Mouse (Mus musculus): ENCODE data around the gene Wdr75. TPM values are rescaled to one million over a fixed set of nuclear protein-coding genes. Genes with fewer than 3 reads are reported as not detected.

Wdr75 gene
- polyA plus RNA-seq, 1 experiment from 2014 or later: 39.8 TPM

DNA sequence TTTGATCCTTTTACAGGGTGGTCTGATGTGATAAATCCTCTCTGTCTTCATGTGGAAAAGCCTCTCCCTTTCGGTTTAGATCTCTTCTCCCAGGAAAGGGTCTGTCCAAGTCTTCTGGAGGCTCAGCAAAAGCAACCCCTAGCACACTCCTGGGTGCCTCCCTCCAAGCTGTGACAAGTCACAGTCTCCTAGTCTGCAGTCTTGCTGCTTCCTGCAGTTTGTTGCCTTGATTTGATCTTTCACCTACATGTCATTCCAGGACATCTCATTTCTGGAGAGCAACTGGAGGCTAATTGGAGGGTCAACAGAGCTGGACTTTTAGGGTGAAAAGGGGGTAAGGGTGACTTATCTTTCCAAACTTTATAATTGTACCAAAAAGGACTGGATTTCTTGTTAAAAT, 70.3 kb downstream of the Wdr75 start:
- 29% methylated on average over 1 of the region's 1 CpGs for WGBS
- no peaks in the 10 kb centered on the region for H3K36me3 ChIP-seq (ENCODE audit: control insufficient read depth, insufficient read depth, low read length)
- TF ChIP-seq CTCF (IDR thresholded peaks at IDR 0.05; ENCODE audit: low read depth) (no peak), EP300 (optimal IDR thresholded peaks at IDR 0.05) (no peak)
- no peaks in the 10 kb centered on the region for H3K9me3 ChIP-seq (ENCODE audit: control insufficient read depth, low read length)
- no peaks in the 10 kb centered on the region for H3K4me1 ChIP-seq (replicated peaks; ENCODE audit: control insufficient read depth, insufficient read depth)
- H3K27me3 ChIP-seq (ENCODE audit: control insufficient read depth, insufficient read depth, low read length): no peaks in the 10 kb centered on the region
- DNase-seq (ENCODE audit: low spot score): no peak
- ATAC-seq (ENCODE audit: low FRiP score, low TSS enrichment): no peak
- no peak overlapping the region for H3K4me2 ChIP-seq (replicated peaks; ENCODE audit: low read depth)
- H3K4me3 ChIP-seq (ENCODE audit: low read depth, low read length): no peak overlapping the region
- H3K27ac ChIP-seq (replicated peaks): no peak overlapping the region
- H3K9ac ChIP-seq (ENCODE audit: low read length): no peak overlapping the region

DNA sequence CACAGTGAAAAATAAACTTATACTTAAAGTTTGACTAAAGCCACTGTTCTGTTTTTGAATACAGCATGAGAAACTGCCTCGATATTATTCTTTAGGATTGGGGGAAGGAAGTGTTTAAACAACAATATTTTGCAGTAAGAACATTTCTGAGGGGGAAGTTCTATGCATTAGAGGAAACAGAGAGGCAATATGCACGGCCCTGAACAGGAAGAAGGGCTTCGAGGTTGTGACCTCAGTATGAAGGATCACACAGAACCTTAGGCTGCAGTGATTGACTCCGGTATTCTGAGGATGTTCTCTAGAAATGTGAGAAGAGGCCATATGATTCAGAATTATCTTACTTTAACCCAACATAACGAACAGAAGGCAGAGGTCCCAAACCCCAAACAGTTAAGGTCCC, 70.8 kb downstream of the Wdr75 start:
- no peak overlapping the region for H3K4me3 ChIP-seq (ENCODE audit: low read depth, low read length)
- H3K27ac ChIP-seq (replicated peaks): no peak overlapping the region
- H3K4me2 ChIP-seq (replicated peaks; ENCODE audit: low read depth): no peak overlapping the region
- H3K9me3 ChIP-seq (ENCODE audit: control insufficient read depth, low read length): no peaks in the 10 kb centered on the region
- no peak for ATAC-seq (ENCODE audit: low FRiP score, low TSS enrichment)
- no peak overlapping the region for H3K9ac ChIP-seq (ENCODE audit: low read length)
- WGBS: 47% methylated on average over 5 of the region's 5 CpGs
- no peaks in the 10 kb centered on the region for H3K27me3 ChIP-seq (ENCODE audit: control insufficient read depth, insufficient read depth, low read length)
- no peaks in the 10 kb centered on the region for H3K4me1 ChIP-seq (replicated peaks; ENCODE audit: control insufficient read depth, insufficient read depth)
- no peak for DNase-seq (ENCODE audit: low spot score)
- no peak for TF ChIP-seq CTCF (IDR thresholded peaks at IDR 0.05; ENCODE audit: low read depth)
- TF ChIP-seq EP300 (optimal IDR thresholded peaks at IDR 0.05): no peak
- H3K36me3 ChIP-seq (ENCODE audit: control insufficient read depth, insufficient read depth, low read length): no peaks in the 10 kb centered on the region

DNA sequence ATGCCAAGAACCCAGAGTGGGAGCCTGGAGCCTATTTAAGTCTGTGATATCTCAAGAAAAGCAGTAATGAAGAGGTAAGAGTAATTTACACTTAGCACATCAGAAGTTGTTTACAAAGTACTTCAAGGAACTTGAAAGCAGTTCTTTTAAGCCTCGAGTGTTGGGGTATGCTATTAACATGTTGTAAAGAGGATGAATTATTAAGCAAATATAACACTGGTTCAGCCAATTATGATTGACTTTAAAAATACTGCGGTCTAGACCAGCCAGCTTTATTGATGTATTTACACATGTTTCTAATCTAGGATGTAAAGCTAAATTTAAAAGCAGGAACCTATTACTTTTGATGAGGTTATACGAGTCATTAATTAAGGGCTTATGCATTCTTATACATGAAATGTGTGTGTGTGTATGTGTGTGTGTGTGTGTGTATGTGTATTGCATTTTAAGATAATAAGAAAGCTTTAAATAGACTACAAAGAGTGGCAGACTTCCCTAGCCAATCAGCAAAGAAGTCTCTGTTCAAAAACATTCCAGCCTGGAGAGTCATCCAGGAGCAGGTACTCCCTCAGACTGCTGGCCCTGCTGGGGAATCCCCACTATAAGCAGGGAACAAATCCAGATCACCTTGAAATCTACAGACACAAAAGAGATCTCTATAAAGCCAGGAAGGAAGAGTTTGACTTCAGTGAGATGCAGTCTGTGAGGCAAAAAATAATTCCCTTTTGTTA, 71.5 kb downstream of the Wdr75 start:
- no peak for ATAC-seq (ENCODE audit: low FRiP score, low TSS enrichment)
- TF ChIP-seq EP300 (optimal IDR thresholded peaks at IDR 0.05) (no peak), CTCF (IDR thresholded peaks at IDR 0.05; ENCODE audit: low read depth) (no peak)
- Histone ChIP-seq H3K27me3 (ENCODE audit: control insufficient read depth, insufficient read depth, low read length) (no peaks in the 10 kb centered on the region), H3K4me2 (replicated peaks; ENCODE audit: low read depth) (no peak overlapping the region), H3K9ac (ENCODE audit: low read length) (no peak overlapping the region), H3K9me3 (ENCODE audit: control insufficient read depth, low read length) (no peaks in the 10 kb centered on the region), H3K27ac (replicated peaks) (no peak overlapping the region), H3K4me3 (ENCODE audit: low read depth, low read length) (no peak overlapping the region), H3K36me3 (ENCODE audit: control insufficient read depth, insufficient read depth, low read length) (no peaks in the 10 kb centered on the region), H3K4me1 (replicated peaks; ENCODE audit: control insufficient read depth, insufficient read depth) (no peaks in the 10 kb centered on the region)
- 29% methylated on average over 3 of the region's 3 CpGs for WGBS
- no peak for DNase-seq (ENCODE audit: low spot score)

DNA sequence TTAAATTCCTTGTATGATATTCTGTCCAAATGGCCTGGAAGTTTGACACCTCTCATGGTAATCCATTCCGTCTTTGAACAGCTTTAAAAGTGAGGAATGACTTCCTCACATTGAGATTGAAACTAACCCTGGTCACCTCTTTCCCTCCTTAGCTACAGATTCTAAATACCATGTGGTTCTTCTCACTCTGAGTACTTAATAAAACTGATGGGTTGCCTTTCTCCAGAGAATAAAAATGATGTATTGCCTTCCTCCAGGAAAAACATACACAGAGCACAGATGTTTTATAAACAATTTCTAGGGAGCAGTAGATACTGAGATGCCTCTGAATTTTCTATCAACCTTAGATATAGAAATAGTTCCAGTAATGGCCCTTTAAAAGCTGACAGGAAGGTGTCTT, 73.1 kb downstream of the Wdr75 start:
- no peaks in the 10 kb centered on the region for H3K27me3 ChIP-seq (ENCODE audit: control insufficient read depth, insufficient read depth, low read length)
- H3K4me1 ChIP-seq (replicated peaks; ENCODE audit: control insufficient read depth, insufficient read depth): no peaks in the 10 kb centered on the region
- H3K4me3 ChIP-seq (ENCODE audit: low read depth, low read length): no peak overlapping the region
- no peak overlapping the region for H3K9ac ChIP-seq (ENCODE audit: low read length)
- 0 out of 2 replicates have a peak overlapping the region, but pooled peaks have one; percentile 20 for H3K27ac ChIP-seq (replicated peaks)
- H3K36me3 ChIP-seq (ENCODE audit: control insufficient read depth, insufficient read depth, low read length): no peaks in the 10 kb centered on the region
- no peak for ATAC-seq (ENCODE audit: low FRiP score, low TSS enrichment)
- TF ChIP-seq CTCF (IDR thresholded peaks at IDR 0.05; ENCODE audit: low read depth) (no peak), EP300 (optimal IDR thresholded peaks at IDR 0.05) (no peak)
- no peaks in the 10 kb centered on the region for H3K9me3 ChIP-seq (ENCODE audit: control insufficient read depth, low read length)
- WGBS: 44% methylated on average over 1 of the region's 1 CpGs
- DNase-seq (ENCODE audit: low spot score): no peak
- no peak overlapping the region for H3K4me2 ChIP-seq (replicated peaks; ENCODE audit: low read depth)

DNA sequence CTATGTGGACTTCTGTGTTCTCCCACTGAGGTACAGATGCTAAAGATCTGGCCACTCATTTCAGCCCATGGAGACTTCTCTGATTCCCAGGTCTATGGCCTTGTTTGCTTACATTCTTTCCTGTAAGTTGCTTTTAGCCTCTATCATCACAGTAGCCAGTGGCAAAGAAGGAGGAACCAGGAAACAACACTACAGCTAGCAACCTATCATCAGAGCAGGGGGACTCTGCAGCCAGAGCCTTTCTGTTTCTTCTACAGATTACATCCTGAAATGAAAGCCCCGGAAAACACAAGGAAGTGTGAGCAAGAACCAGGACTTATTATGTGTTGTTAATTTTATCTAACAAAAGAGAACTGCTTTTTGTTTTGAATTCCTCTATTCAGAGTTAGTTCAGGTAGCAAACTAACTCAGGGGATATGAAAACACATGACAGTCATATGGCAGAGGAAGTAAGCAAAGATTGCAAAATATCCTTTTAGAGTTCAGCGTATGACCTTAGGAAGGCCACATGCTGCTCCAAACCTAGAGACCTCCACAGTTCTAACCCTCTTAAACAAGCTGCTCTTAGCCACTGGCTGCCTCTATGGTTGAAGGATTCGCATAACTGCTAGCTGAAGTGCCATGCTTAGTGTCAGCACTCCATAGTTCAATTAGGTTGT, 73.6 kb downstream of the Wdr75 start:
- Histone ChIP-seq H3K9ac (ENCODE audit: low read length) (no peak overlapping the region), H3K27ac (replicated peaks) (0 out of 2 replicates have a peak overlapping the region, but pooled peaks have one; percentile 20), H3K4me2 (replicated peaks; ENCODE audit: low read depth) (no peak overlapping the region), H3K9me3 (ENCODE audit: control insufficient read depth, low read length) (no peaks in the 10 kb centered on the region), H3K4me3 (ENCODE audit: low read depth, low read length) (no peak overlapping the region), H3K4me1 (replicated peaks; ENCODE audit: control insufficient read depth, insufficient read depth) (no peaks in the 10 kb centered on the region), H3K36me3 (ENCODE audit: control insufficient read depth, insufficient read depth, low read length) (no peaks in the 10 kb centered on the region), H3K27me3 (ENCODE audit: control insufficient read depth, insufficient read depth, low read length) (no peaks in the 10 kb centered on the region)
- no peak for DNase-seq (ENCODE audit: low spot score)
- WGBS: 65% methylated on average over 3 of the region's 3 CpGs
- no peak for ATAC-seq (ENCODE audit: low FRiP score, low TSS enrichment)
- no peak for TF ChIP-seq EP300 (optimal IDR thresholded peaks at IDR 0.05)
- no peak for TF ChIP-seq CTCF (IDR thresholded peaks at IDR 0.05; ENCODE audit: low read depth)

Other genes starting within 250 kb of the Wdr75 start
- gene Gm5269, start 95.1 kb downstream of the Wdr75 start, polyA plus RNA-seq (2015; fragmentation: Nextera tagmentation; extraction: Ambion mirVana): not detected in 2 replicates
- 54.2 and 65.5 TPM in 2 replicates for gene Slc40a1, start 131.4 kb downstream of the Wdr75 start, polyA plus RNA-seq (2015; fragmentation: Nextera tagmentation; extraction: Ambion mirVana)

All from stomach, postnatal 0 days (tissue).